Mouse (Mus musculus): ENCODE measurements around the gene Trip4.

The Trip4 gene

DNA sequence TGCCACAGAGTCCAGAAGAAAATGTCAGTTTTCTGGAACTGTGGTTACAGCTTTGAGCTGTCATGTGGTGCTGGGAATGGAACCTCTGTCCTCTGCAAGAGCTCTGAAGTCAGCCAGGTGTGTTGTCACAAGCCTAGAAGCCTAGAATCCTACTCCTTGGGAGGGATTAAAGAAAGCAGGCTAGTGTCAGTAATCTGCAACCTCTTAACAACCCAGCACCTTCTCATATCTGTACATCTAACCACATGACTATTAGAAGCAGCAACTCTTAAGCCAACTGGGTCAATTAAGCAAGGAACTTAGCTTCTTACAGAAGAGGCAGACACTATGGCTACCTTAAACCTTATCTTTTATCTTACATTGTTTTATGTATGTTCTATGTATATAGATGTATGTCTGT lies 71.7 kb downstream of the Trip4 start:
- in situ Hi-C loops (cut with MboI; ENCODE audit: unreplicated experiment in 2 of 2): no loop called here

- in situ Hi-C loops (cut with MboI; ENCODE audit: unreplicated experiment in 2 of 2): no loop called here
Measured at GRCm38 (mm10) chr9:65834628-65835354, 73.8 kb downstream of the Trip4 start.

GRCm38 (mm10) chr9:65833640-65834039 lies 75.0 kb downstream of the Trip4 start:
- in situ Hi-C loops (cut with MboI; ENCODE audit: unreplicated experiment in 2 of 2): no loop called here

DNA sequence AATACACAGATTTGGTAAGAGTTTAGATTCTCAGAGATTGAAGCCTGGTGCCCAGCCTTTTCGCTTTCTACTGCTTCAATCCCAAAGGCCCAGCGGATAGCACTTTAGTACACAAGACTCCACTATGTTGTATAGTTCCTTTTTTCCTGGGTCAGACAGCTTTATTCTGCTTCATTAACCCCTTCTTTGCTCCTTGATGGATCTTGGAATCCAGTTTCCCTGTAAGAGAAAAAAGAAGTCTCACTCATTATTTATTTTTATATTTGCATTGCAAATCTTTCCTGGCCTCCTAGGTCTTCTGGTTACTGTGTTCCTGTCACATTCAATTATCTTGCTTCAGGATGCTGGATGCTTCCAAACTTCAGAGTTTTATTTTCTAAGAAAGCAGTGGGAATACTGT lies 75.4 kb downstream of the Trip4 start:
- in situ Hi-C loops (cut with MboI; ENCODE audit: unreplicated experiment in 2 of 2): no loop called here

DNA sequence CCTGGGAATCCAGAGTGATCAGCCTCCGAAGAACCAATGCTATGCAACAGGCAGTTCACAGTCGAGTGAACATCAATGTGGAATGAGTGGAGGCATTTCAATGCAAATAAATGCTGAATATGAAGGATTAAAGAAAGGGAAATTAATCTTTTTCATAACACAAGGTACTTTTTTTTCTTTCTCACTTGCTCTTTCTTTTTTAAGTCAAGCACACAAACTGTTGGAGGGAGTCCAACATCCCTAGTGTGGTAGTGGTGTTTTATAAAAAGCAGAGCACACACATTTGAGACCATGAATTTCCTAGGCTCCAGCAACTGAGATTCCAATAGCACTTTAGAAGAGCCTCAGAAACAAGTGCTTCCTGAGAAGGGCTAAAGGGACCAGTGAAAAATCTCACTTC lies 76.6 kb downstream of the Trip4 start:
- in situ Hi-C loops (cut with MboI; ENCODE audit: unreplicated experiment in 2 of 2): no loop called here

GRCm38 (mm10) chr9:65831164-65831563 lies 77.4 kb downstream of the Trip4 start:
- in situ Hi-C loops (cut with MboI; ENCODE audit: unreplicated experiment in 2 of 2): no loop called here

- in situ Hi-C loops (cut with MboI; ENCODE audit: unreplicated experiment in 2 of 2): no loop called here
Measured at GRCm38 (mm10) chr9:65830255-65830654, 78.3 kb downstream of the Trip4 start.

DNA sequence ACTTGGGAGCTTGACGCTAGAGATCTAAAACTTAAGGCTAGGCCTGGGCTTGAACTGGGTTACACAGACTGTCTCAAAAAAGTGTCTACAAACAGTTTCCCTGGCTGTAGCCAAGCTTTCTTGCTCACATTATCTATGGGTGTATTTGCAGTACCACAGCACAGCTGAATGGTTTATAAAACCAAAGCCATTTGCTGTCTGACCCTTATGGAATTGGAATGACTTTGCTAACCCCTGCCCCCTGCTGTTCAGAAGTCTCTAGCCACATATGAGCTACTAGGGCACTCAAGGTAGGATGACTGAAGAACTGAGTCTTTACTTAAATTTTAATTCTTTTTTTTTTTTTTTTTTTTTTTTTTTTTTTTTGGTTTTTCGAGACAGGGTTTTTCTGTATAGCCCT lies 79.2 kb downstream of the Trip4 start:
- in situ Hi-C loops (cut with MboI; ENCODE audit: unreplicated experiment in 2 of 2): no loop called here

- in situ Hi-C loops (cut with MboI; ENCODE audit: unreplicated experiment in 2 of 2): no loop called here
Measured at GRCm38 (mm10) chr9:65828511-65828910, 80.1 kb downstream of the Trip4 start.

DNA sequence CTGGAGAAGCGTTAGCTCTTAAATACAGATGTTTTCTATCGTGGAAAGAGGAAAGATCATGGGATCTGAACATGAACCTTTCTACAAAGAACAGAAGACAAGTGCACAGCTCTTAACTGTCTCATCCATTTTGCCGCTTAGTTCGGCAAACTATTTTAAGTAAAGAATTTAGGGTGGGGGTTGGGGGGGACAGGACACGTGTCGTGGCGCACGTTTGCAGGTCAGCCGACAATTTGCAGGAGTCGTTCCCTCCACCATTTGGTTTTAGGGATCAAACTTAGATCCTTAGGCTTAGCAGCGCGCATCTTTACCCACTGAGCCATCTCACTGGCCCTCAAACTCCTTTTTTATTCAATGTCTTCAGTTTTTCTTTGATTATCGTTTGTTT lies 80.6 kb downstream of the Trip4 start:
- in situ Hi-C loops (cut with MboI; ENCODE audit: unreplicated experiment in 2 of 2): no loop called here

DNA sequence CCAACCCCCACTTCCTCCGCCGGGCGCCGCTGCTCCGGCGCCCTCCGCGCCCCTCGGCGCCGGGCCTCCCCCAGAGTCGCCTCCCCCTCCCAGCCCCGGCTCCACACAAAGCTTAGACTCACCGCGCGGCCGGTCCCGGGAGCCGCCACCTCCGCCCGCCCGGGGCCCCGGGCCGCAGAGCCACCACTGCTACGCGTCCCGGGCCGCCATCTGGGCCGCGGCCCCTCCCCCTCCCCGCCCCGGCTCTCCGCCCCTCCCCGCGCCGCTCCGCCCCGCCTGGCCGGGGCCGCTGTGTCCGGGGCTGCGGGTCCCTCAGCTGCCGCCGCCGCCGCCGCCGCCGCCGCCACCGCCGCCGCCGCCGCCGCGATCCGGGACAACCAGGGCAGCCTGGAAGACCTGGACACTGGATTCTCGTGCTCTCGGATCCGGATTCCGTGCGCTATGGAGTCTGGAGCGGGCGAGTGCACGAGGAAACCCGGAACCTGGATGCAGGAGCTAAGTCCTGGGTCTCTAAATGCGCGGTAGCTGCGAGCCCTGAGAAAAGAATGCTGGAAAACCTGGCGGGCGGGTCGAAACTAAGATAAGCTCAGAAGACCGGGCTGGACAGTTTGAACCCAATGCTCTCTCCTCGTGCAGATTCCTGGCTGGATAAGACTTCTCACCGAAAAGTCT lies 81.1 kb downstream of the Trip4 start, which contains the start of gene Zfp609:
Gene Zfp609 (minus strand): TSS at position 221 of the 672 bp plus-strand sequence.
- in situ Hi-C loops (cut with MboI; ENCODE audit: unreplicated experiment in 2 of 2): no loop called here

- in situ Hi-C loops (cut with MboI; ENCODE audit: unreplicated experiment in 2 of 2): no loop called here
Measured at GRCm38 (mm10) chr9:65826588-65827343, 81.8 kb downstream of the Trip4 start.

DNA sequence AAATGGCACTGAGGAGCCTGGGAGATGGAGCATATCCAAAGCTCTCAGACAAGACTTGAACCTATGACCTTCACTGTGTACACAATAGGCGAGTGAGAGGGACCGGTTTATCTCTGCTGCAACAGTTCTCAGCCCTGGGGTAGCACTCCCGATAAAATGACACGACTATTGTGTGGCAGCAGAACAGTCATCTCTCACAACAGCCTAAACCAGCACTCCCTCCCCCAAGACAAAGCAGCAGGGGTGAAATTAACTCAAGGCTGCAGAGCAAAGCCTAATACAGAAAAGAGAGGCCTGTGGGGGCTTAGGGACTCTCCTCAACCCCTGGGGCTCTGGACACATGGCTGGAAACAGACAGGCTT lies 82.4 kb downstream of the Trip4 start:
- in situ Hi-C loops (cut with MboI; ENCODE audit: unreplicated experiment in 2 of 2): no loop called here

GRCm38 (mm10) chr9:65823716-65824462 lies 84.7 kb downstream of the Trip4 start:
- in situ Hi-C loops (cut with MboI; ENCODE audit: unreplicated experiment in 2 of 2): no loop called here

DNA sequence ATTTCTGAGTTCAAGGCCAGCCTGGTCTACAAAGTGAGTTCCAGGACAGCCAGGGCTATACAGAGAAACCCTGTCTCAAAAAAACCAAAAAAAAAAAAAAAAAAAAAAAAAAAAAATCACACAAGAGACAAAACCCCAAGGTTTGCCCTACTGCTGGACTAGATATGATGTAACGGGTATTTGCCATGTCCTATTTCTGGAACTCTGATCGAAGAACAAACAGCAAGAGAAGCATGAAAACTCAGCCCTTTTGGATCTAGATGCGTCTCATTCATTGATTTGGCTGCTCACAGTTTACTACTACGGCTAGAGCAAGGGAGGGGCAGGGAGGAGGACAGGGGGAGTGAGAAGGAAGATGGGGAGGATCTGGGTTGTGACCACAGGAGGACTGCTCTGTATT lies 86.6 kb downstream of the Trip4 start:
- in situ Hi-C loops (cut with MboI; ENCODE audit: unreplicated experiment in 2 of 2): no loop called here

DNA sequence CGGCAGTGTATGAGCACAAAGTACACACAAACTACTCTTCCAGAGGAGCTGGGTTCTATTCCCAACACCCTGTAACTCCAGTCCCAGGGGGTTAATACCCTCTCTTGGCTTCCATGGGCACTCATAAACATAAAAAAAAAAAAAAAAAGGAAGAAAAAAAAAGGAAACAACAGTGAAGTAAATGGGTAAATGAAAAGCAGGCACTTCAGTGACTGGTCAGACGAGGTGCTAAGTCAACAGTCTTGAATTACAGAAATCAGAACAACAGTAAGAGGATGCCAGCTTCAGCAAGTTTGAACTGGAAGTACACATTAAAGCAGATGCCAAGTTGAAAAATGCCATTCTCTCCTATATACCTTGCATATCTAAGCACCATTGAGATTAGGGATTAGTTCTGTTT lies 88.3 kb downstream of the Trip4 start:
- in situ Hi-C loops (cut with MboI; ENCODE audit: unreplicated experiment in 2 of 2): no loop called here

DNA sequence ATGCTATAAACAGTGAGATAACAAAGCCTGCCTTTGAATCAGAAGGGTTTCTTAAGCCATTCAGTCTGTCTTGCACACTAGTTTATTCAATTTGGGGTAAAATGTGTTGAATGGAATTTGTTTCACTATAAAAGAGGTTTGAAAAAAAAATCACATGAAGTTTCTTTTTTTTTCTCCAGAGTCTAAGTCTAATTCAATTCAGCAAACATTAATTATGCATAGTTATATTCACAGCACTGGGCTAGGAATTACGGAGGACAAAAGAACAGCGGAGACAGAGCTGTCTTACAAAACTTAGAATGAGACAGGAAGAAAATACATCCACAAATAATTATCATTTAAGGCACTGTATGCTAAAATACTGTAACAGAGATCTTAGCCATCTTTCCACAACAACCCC lies 90.2 kb downstream of the Trip4 start:
- in situ Hi-C loops (cut with MboI; ENCODE audit: unreplicated experiment in 2 of 2): no loop called here

DNA sequence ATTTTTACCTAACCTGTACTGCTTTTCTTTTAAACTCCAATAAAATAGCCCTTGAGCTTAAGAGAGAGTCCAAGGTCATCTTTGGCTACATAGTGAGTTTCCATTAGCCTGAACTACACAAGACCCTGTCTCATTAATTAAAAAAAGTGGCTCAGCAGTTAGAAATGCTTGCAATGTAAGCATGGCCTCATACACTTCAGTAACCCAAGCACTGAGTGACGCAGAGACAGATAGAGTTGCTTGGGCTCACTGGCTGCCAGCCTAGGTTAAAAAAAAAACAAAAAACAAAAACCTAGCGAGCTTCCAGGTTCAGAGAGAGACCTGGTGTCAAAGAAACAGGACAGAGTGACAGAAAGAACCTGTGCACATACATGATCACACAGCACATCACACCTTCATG lies 95.8 kb downstream of the Trip4 start:
- in situ Hi-C loops (cut with MboI; ENCODE audit: unreplicated experiment in 2 of 2): no loop called here

DNA sequence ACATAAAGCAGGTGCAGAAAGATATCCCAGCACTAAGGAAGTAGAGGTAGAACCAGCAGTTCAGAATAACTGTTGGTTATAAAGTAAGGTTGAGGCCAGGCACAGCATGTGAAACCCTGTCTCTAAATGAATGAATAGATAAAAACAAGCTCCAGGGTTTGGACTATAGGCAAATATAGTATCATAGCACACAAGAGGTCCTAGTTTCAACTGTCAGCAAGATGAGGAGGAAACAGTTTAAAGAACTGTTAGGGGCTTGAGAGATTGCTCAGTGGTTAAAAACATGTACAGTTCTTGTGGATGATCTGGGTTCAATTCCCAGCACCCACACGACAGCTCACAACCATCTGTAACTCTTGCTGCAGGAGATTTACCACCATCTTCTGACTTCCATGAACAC lies 96.8 kb downstream of the Trip4 start:
- in situ Hi-C loops (cut with MboI; ENCODE audit: unreplicated experiment in 2 of 2): no loop called here

DNA sequence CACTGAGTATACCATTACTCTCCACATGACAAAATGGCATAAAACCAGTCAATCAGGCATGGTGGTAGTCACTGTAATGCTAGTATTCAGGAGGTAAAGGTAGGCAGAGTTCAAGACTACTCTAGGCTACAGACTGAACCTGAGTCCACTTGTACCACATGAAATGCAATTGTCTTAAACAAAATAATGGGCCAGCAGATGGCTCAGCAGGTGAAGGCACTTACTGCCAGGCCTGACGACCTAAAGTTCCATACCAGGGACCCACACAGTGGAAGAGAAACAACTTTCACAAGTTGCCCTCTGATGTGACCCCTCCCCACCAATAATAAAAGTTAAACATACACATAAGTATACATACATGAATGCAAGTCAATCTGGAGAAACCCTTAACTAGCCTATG lies 100.8 kb downstream of the Trip4 start:
- in situ Hi-C loops (cut with MboI; ENCODE audit: unreplicated experiment in 2 of 2): no loop called here

GRCm38 (mm10) chr9:65807251-65807650 lies 101.3 kb downstream of the Trip4 start:
- in situ Hi-C loops (cut with MboI; ENCODE audit: unreplicated experiment in 2 of 2): no loop called here

Data from v-Abl transformed pro-B cells (cell line).